Mouse (Mus musculus): Measurements from ENCODE around the gene Pik3cd. TPM values are rescaled to one million over a fixed set of nuclear protein-coding genes. Genes with fewer than 3 reads are reported as not detected.

The Pik3cd gene
- 2.9 and 3.4 TPM in 2 replicates for polyA plus RNA-seq (2015; fragmentation: Nextera tagmentation; extraction: Ambion mirVana)

GRCm38 (mm10) chr4:149702210-149702979, at the start of gene Pik3cd:
Gene Pik3cd (minus strand): TSS chr4:149702571.

GRCm38 (mm10) chr4:149737383-149738324, 35.3 kb upstream of the Pik3cd start, which contains the start of gene Tmem201:
Gene Tmem201 (minus strand): TSS chr4:149738044.

Small RNA genes within 50 kb of the gene (microRNA-seq; reads per million reads assigned to microRNA genes)
- 0 to 0.20 reads per million in 2 experiments for gene Mir7023

Other genes starting within 250 kb of the Pik3cd start
- 10.7 and 18.3 TPM in 2 replicates for gene Rbp7, start 247.6 kb downstream of the Pik3cd start, polyA plus RNA-seq (2015; fragmentation: Nextera tagmentation; extraction: Ambion mirVana)
- not detected in 2 replicates for gene Tmem274, start 225.2 kb downstream of the Pik3cd start, polyA plus RNA-seq (2015; fragmentation: Nextera tagmentation; extraction: Ambion mirVana)
- gene Nmnat1, start 217.4 kb downstream of the Pik3cd start, polyA plus RNA-seq (2015; fragmentation: Nextera tagmentation; extraction: Ambion mirVana): 13.1 and 15.2 TPM in 2 replicates
- 24.1 and 25.3 TPM in 2 replicates for gene Lzic, start 217.3 kb downstream of the Pik3cd start, polyA plus RNA-seq (2015; fragmentation: Nextera tagmentation; extraction: Ambion mirVana)
- gene Ctnnbip1, start 184.3 kb downstream of the Pik3cd start, polyA plus RNA-seq (2015; fragmentation: Nextera tagmentation; extraction: Ambion mirVana): 100 and 119 TPM in 2 replicates
- gene Clstn1, start 116.1 kb downstream of the Pik3cd start, polyA plus RNA-seq (2015; fragmentation: Nextera tagmentation; extraction: Ambion mirVana): 17.3 and 17.4 TPM in 2 replicates
- 28.3 and 32.9 TPM in 2 replicates for gene Tmem201, start 35.5 kb upstream of the Pik3cd start, polyA plus RNA-seq (2015; fragmentation: Nextera tagmentation; extraction: Ambion mirVana)
- 14.4 and 14.6 TPM in 2 replicates for gene Slc25a33, start 71.7 kb upstream of the Pik3cd start, polyA plus RNA-seq (2015; fragmentation: Nextera tagmentation; extraction: Ambion mirVana)